Mouse (Mus musculus) forebrain, embryonic 16.5 days (tissue): ENCODE results near the gene Palm3. TPM values are rescaled to one million over a fixed set of nuclear protein-coding genes. Genes with fewer than 3 reads are reported as not detected.

Source experiments
- ATAC-seq: fragments of 200-750 bp; cut with Nextera tagmentation; 2 replicates; pipeline ENCODE4 v1.8.0; 2017; ENCODE audit warnings: mild to moderate bottlenecking, moderate library complexity
- H3K27ac ChIP-seq: fragments of 300-500 bp; sonication (generic); 2 replicates; pipeline ENCODE4 v1.5.1; 2014; ENCODE audit warnings: low read length, control low read depth
- H3K27me3 ChIP-seq: fragments of 300-500 bp; sonication (generic); replicated peaks from 2 replicates; pipeline ENCODE4 v1.6.1; 2014; ENCODE audit warnings: low read length; ENCODE audit not compliant: control insufficient read depth, insufficient read depth
- H3K36me3 ChIP-seq: fragments of 300-500 bp; sonication (generic); 2 replicates; pipeline ENCODE4 v1.6.1; 2014; ENCODE audit not compliant: control insufficient read depth, insufficient read depth
- H3K4me1 ChIP-seq: fragments of 300-500 bp; sonication (generic); replicated peaks from 2 replicates; pipeline ENCODE4 v1.6.1; 2014; ENCODE audit warnings: low read length; ENCODE audit not compliant: control insufficient read depth, insufficient read depth
- H3K4me2 ChIP-seq: fragments of 300-500 bp; sonication (generic); 2 replicates; pipeline ENCODE4 v1.6.1; 2014; ENCODE audit warnings: mild to moderate bottlenecking, low read length, control low read depth
- H3K4me3 ChIP-seq: fragments of 300-500 bp; sonication (generic); replicated peaks from 2 replicates; pipeline ENCODE4 v1.5.1; 2014; ENCODE audit warnings: mild to moderate bottlenecking, low read length, control low read depth
- H3K9ac ChIP-seq: fragments of 300-500 bp; sonication (generic); replicated peaks from 2 replicates; pipeline ENCODE4 v1.6.1; 2014; ENCODE audit warnings: low read depth, low read length, control low read depth
- H3K9me3 ChIP-seq: fragments of 300-500 bp; sonication (generic); 2 replicates; pipeline ENCODE4 v1.6.1; 2016; ENCODE audit warnings: low read length; ENCODE audit not compliant: control insufficient read depth
- WGBS: fragments of 180-500 bp; shearing (Covaris S2); extraction: QIAGEN DNeasy Blood & Tissue Kit; methylation state at CpG from one replicate; pipeline ENCODE4 v1.1.7; 2014; 5-methylcytosine and 5-hydroxymethylcytosine counted together
- polyA plus RNA-seq: library from polyadenylated mRNA; unstranded; fragments of >200 nt; fragmentation: Nextera tagmentation; extraction: Ambion mirVana; gene quantifications from 2 replicates; pipeline ENCODE4 v1.2.1, GENCODE M21; 2015

Palm3 gene
- polyA plus RNA-seq, 1 experiment from 2014 or later, result 2.0 TPM

GRCm38 (mm10) chr8:83995973-83996372, 25.3 kb upstream of the Palm3 start:
- Histone ChIP-seq H3K4me2 (peak overlapping the region; percentile 86; the same call in 1 of the 2 replicates), H3K9me3 (no peaks in the 10 kb centered on the region), H3K4me1 (peaks cover 19% of the 10 kb centered on the region), H3K27ac (no peak overlapping the region), H3K36me3 (peaks cover 10% of the 10 kb centered on the region), H3K4me3 (peak overlapping the region; percentile 70; the same call in 1 of the 2 replicates), H3K27me3 (peaks cover 2% of the 10 kb centered on the region; the same call in 1 of the 2 replicates), H3K9ac (no peak overlapping the region)
- WGBS, result 10% methylated on average over 12 of the region's 12 CpGs
- ATAC-seq, result no peak

GRCm38 (mm10) chr8:83996567-83997505, 24.4 kb upstream of the Palm3 start:
- Histone ChIP-seq H3K36me3 (peaks cover under 1% of the 10 kb centered on the region; the same call in 1 of the 2 replicates), H3K9ac (peak overlapping the region; percentile 69), H3K4me1 (peaks cover 24% of the 10 kb centered on the region), H3K4me2 (peak overlapping the region; percentile 86), H3K27ac (peak overlapping the region; percentile 92), H3K9me3 (no peaks in the 10 kb centered on the region), H3K4me3 (peak overlapping the region; percentile 70), H3K27me3 (peaks cover 4% of the 10 kb centered on the region; the same call in 1 of the 2 replicates)
- WGBS, result under 1% methylated on average over 49 of the region's 103 CpGs
- peak; percentile 79 for ATAC-seq

DNA sequence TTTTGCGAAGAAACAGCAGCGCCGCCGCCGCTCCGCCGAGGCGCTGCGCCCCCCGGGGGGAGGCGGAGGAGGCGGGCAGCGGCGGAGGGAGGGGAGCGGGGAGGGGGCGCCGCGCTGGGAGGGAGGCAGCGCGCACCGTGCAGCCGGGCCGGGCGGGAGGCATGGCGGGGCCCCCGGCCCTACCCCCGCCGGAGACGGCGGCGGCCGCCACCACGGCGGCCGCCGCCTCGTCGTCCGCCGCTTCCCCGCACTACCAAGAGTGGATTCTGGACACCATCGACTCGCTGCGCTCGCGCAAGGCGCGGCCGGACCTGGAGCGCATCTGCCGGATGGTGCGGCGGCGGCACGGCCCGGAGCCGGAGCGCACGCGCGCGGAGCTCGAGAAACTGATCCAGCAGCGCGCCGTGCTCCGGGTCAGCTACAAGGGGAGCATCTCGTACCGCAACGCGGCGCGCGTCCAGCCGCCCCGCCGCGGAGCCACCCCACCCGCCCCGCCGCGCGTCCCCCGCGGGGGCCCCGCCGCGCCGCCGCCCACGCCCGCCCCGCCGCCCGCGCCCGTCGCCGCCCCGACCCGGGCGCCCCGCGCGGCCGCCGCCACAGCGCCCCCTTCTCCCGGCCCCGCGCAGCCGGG, 23.6 kb upstream of the Palm3 start, which contains the start of gene Samd1:
Gene Samd1 (plus strand): TSS at position 162 of the 631 bp plus-strand sequence.
- Histone ChIP-seq H3K27me3 (peaks cover 4% of the 10 kb centered on the region; the same call in 1 of the 2 replicates), H3K4me2 (peak within 1 kb of the TSS; percentile 86), H3K9me3 (no peaks in the 10 kb centered on the region), H3K27ac (peak within 1 kb of the TSS; percentile 92), H3K4me1 (peaks cover 24% of the 10 kb centered on the region), H3K4me3 (peak within 1 kb of the TSS; percentile 70), H3K9ac (peak within 1 kb of the TSS; percentile 69), H3K36me3 (no peaks in the 10 kb centered on the region)
- under 1% methylated on average over 41 of the region's 112 CpGs for WGBS
- 0 out of 2 replicates have a peak, but pooled peaks have one; percentile 18 for ATAC-seq

DNA sequence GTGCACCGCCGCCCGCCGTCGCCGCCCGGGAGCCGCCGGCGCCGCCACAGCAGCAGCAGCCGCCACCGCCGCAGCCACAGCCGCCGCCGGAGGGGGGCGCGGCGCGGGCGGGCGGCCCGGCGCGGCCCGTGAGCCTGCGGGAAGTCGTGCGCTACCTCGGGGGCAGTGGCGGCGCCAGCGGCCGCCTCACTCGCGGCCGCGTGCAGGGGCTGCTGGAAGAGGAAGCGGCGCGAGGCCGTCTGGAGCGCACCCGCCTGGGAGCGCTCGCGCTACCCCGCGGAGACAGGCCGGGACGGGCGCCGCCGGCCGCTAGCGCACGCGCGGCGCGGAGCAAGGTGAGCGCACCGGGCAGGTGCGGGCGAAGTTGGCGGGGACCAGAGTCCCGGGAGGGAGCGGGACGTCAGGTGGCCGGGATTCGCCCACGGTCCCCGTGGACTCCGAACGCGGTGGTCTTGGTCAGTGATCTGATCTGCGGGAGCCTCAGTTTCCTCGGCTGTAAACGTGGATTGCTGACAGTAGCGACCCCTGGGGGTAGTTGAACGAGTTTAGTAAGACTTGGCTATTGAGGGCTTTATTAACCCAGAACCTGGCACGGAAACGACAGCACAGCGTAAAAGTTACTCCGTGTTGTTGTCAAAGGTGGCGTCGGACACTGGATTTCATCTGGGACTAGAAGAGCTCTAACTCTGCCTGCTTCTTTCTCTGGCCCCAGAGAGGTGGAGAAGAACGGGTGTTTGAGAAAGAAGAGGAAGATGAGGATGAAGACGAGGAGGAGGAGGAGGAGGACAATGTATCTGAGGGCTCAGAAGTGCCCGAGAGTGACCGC, 22.8 kb upstream of the Palm3 start:
- H3K27ac ChIP-seq, result peak overlapping the region; percentile 92
- WGBS, result under 1% methylated on average over 76 of the region's 92 CpGs

GRCm38 (mm10) chr8:83999057-83999705, 22.1 kb upstream of the Palm3 start:
- Histone ChIP-seq H3K9ac (peak overlapping the region; percentile 62), H3K4me1 (peaks cover 34% of the 10 kb centered on the region), H3K9me3 (no peaks in the 10 kb centered on the region), H3K4me3 (peak overlapping the region; percentile 70), H3K4me2 (peak overlapping the region; percentile 81), H3K27ac (no peak overlapping the region), H3K27me3 (peaks cover 4% of the 10 kb centered on the region; the same call in 1 of the 2 replicates), H3K36me3 (no peaks in the 10 kb centered on the region)
- ATAC-seq, result no peak
- WGBS, result 61% methylated on average over 16 of the region's 16 CpGs

More for the DNA sequence above, 22.8 kb upstream of the Palm3 start:
- Histone ChIP-seq H3K9me3 (no peaks in the 10 kb centered on the region), H3K9ac (peak overlapping the region; percentile 62), H3K4me2 (peak overlapping the region; percentile 81), H3K27me3 (peaks cover 4% of the 10 kb centered on the region; the same call in 1 of the 2 replicates), H3K36me3 (no peaks in the 10 kb centered on the region), H3K4me3 (peak overlapping the region; percentile 70), H3K4me1 (peaks cover 27% of the 10 kb centered on the region)
- peak; percentile 22 for ATAC-seq

GRCm38 (mm10) chr8:83999825-84000224, 21.4 kb upstream of the Palm3 start:
- 95% methylated on average over 2 of the region's 2 CpGs for WGBS
- Histone ChIP-seq H3K9me3 (no peaks in the 10 kb centered on the region), H3K36me3 (no peaks in the 10 kb centered on the region), H3K4me3 (no peak overlapping the region), H3K27me3 (peaks cover 4% of the 10 kb centered on the region; the same call in 1 of the 2 replicates), H3K4me1 (peaks cover 37% of the 10 kb centered on the region), H3K4me2 (no peak overlapping the region), H3K27ac (no peak overlapping the region), H3K9ac (no peak overlapping the region)
- ATAC-seq, result no peak

GRCm38 (mm10) chr8:84001281-84002000, 19.8 kb upstream of the Palm3 start, which contains the start of gene 1700067K01Rik:
Gene 1700067K01Rik, plus strand, starts transcription at chr8:84001502.
- no peak for ATAC-seq
- WGBS, result 20% methylated on average over 61 of the region's 61 CpGs
- H3K9ac ChIP-seq, result 0 out of 2 replicates have a peak within 1 kb of the TSS, but pooled peaks have one; percentile 27
- no peaks in the 10 kb centered on the region for H3K9me3 ChIP-seq
- H3K27ac ChIP-seq, result no peak within 1 kb of the TSS
- H3K4me3 ChIP-seq, result no peak within 1 kb of the TSS
- H3K4me2 ChIP-seq, result no peak within 1 kb of the TSS
- peaks cover 4% of the 10 kb centered on the region; the same call in 1 of the 2 replicates for H3K27me3 ChIP-seq
- peaks cover 36% of the 10 kb centered on the region for H3K4me1 ChIP-seq
- H3K36me3 ChIP-seq, result no peaks in the 10 kb centered on the region
